Mouse (Mus musculus) cerebellum, adult 11-12 months (tissue): ENCODE results near the gene Tnfrsf12a.

Experiments used
- DNase-seq: peaks from one replicate; pipeline ENCODE4 v3.0.0; 2022

The Tnfrsf12a gene

DNA sequence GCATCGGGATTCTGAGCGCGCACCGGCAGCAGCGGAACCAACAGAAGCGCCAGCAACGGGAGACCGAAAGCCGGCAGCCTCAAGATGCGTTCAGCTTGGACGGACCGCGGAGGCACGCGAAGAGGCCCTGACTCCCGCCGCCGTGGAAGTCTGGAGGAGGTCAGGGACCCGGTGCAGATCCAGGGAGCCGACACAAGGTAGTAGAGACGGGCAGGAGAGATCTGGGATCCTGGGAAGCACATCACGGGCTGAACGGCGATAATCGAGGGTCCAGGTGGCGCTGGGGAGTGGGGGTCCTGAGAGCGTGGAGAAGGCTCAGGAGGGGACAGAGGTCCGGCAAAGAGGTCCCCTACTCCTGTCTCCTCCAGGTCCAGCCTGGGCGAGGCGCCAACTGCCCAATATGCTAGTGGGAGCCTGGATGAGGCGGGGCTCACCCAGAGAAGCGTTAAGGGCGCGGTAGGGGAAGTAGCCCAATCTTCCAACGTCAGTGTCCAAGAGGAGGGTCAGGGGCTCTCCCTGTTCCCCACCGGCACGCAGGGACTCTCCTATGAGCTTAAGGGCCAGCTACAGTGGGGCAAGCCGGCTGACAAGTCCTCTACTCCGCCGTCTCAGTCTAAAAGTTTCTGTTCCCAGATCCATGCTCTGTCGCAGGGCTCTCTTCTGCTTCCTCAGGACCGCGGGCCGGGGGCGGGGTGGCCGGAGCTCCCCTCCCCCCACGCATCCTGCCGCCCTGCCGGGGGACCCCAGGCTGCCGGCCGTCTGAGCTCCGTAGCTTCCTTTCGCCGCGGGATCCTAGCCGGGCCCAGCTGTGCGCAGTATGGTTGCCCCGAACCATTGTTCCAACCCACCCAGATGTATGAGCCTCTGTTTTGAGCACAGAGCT, 32.4 kb downstream of the Tnfrsf12a start, which contains the start of gene Mmp25:
Gene Mmp25, minus strand, starts transcription at position 665 of the 883 bp plus-strand sequence.
- DNase-seq: no peak

DNA sequence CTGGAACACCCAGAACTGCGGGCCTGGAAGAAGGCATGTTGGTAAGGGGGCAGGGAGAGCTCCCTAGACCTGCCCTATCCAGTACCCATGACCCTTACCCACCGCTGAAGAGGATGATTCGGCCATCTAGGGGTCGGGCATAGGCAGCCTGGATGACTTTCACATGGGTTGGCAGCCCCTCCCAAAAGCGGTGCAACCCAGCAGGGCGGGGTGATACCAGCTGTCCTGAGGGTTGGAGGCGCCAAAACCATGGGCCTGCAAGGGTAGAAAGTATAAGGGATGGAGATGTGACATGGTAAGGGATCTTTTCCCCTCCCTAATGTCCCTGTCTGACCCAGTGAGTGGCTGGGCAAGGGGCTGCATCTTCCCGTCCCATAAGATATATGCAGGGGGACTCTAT, 46.0 kb downstream of the Tnfrsf12a start:
- DNase-seq: no peak

DNA sequence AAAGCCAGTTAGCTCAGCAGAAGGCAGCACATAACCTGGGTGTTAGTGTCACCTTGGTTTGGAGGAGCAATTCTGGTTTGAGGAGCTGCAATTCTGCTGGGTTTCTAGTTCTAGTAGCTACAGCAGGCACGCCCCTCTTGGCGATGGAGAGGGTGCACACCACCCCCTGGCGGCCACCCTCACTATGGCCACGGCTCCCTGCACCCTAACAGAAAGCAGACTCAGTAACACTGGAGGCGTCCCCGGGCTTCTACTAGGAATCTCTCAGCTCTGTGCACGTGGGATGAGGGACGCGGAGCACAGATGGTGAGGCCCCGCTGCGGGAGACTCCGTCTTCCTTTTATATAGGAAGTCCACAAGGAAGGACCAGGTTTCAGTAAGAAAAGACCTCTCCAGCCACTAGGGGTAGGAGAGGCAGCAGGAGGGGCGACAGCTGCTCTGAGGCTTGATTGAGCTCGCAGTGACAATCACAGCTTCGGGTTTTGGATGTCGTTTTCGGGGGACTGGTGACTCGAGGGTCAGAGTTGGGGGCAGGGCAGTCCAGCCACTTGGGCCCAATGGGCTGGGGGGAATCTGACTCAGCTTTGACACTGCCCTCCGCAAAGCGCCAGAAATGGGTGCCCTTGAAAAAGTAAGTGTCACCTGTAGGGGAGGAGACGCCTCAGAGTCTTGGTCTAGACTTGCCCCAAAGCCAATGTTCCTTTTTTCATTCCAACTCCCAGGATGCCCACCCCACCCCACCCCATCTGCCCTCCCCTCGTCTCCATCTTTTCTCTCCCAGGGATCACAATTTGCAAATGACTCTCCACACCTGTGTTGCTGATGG, 46.9 kb downstream of the Tnfrsf12a start:
- peak; percentile 67 for DNase-seq

DNA sequence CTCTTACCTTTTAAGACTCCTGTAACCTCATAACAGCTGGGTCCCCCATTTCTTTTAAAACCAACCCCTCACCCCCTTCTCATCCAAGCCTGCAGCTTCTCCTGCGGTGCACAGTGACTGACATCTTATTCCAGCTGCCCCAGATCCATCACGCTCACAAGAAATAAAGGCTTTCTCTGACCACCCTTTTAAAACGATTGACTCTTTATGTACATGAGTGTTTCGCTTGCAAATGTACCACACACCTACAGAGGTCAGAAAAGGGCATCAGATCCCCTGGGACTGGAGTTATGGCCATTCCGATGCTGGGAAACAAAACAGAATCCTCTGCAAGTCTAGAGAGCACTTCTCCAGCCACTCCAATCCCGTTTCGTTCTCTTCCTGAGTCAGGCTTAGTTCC, 49.5 kb downstream of the Tnfrsf12a start:
- DNase-seq: no peak
